Mouse (Mus musculus) liver, adult 2 months (tissue): ENCODE results near the gene Scn1a. TPM values are rescaled to one million over a fixed set of nuclear protein-coding genes. Genes with fewer than 3 reads are reported as not detected.

Experiments used
- DNase-seq: peaks from one replicate; pipeline ENCODE4 v3.0.0-alpha.2; 2011; ENCODE audit warnings: low read depth, low spot score; ENCODE audit errors: extremely low read depth
- H3K27ac ChIP-seq: fragments of 200-500 bp; replicated peaks from 2 replicates; pipeline ENCODE4 v1.5.1; 2012; ENCODE audit warnings: low read depth, mild to moderate bottlenecking, control low read depth, inconsistent platforms, low read length; ENCODE audit not compliant: insufficient read depth
- H3K27me3 ChIP-seq: fragments of 200-500 bp; 2 replicates; pipeline ENCODE4 v1.6.1; 2012; ENCODE audit warnings: mild to moderate bottlenecking, moderate library complexity, low read length, inconsistent platforms; ENCODE audit not compliant: control insufficient read depth, insufficient read depth
- H3K36me3 ChIP-seq: fragments of 200-500 bp; 2 replicates; pipeline ENCODE4 v1.6.1; 2012; ENCODE audit warnings: low read length, inconsistent platforms; ENCODE audit not compliant: control insufficient read depth, insufficient read depth
- H3K4me1 ChIP-seq: fragments of 200-500 bp; 2 replicates; pipeline ENCODE4 v1.6.1; 2011; ENCODE audit warnings: low read length; ENCODE audit not compliant: control insufficient read depth, insufficient read depth
- H3K4me3 ChIP-seq: fragments of 200-500 bp; 2 replicates; pipeline ENCODE4 v1.5.1; 2011; ENCODE audit warnings: low read depth, mild to moderate bottlenecking, control low read depth, low read length, moderate library complexity; ENCODE audit not compliant: insufficient read depth
- H3K79me2 ChIP-seq: fragments of 200-500 bp; 2 replicates; pipeline ENCODE4 v1.6.1; 2012; ENCODE audit warnings: inconsistent platforms, mild to moderate bottlenecking, low read length, moderate library complexity; ENCODE audit not compliant: control insufficient read depth, insufficient read depth
- H3K9ac ChIP-seq: fragments of 200-500 bp; 2 replicates; pipeline ENCODE4 v1.6.1; 2012; ENCODE audit warnings: low read depth, mild to moderate bottlenecking, control low read depth, inconsistent platforms, low read length
- CTCF ChIP-seq: fragments of 200-500 bp; IDR thresholded peaks from 2 replicates; pipeline ENCODE4 v1.5.1; 2011; ENCODE audit warnings: low read depth, low read length, control low read depth
- POLR2A ChIP-seq: fragments of 200-500 bp; IDR thresholded peaks from 2 replicates; pipeline ENCODE4 v1.6.1; 2011; ENCODE audit warnings: low read length, control low read depth; ENCODE audit not compliant: insufficient read depth; ENCODE audit errors: extremely low read depth
- WGBS: fragments of 180-500 bp; shearing (Covaris S2); methylation state at CpG from one replicate; pipeline ENCODE4 v1.1.7; 2018; 5-methylcytosine and 5-hydroxymethylcytosine counted together
- polyA plus RNA-seq: library from polyadenylated mRNA; depleted of rRNA; stranded (reverse); fragments of >200 nt; gene quantifications from 2 replicates; pipeline ENCODE4 v1.2.3, GENCODE M21; 2012
- total RNA-seq: library from RNA; depleted of rRNA; stranded (reverse); fragments of >200 nt; gene quantifications from 2 replicates; pipeline ENCODE4 v1.2.3, GENCODE M21; 2014

Gene Scn1a
- total and polyA plus RNA-seq, 2 experiments: not detected

DNA sequence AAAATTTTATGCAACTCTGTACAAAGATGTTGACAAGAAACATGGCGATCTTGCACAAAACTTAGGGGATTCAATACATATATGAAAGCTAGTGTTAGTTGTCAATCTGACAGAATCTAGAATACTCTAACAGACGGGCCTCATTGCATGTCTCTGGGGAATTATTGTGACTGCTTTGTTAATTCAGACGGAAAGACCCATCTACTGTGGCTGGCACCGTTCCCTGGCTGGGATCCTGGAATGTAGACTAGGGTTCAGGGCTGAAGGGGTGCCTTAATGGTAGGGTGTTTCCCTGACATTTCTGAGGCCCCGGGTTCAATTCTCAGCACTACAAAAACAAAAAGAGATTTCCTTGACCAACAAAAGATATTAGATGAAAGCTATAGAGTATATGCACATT, 103.2 kb downstream of the Scn1a start:
- no peak overlapping the region for H3K4me3 ChIP-seq
- WGBS: 75% methylated on average over 5 of the region's 5 CpGs
- no peak for DNase-seq
- no peak overlapping the region for H3K27ac ChIP-seq
- no peaks in the 10 kb centered on the region for H3K79me2 ChIP-seq
- no peaks in the 10 kb centered on the region for H3K27me3 ChIP-seq
- H3K4me1 ChIP-seq: no peaks in the 10 kb centered on the region
- TF ChIP-seq CTCF: no peak
- no peak for TF ChIP-seq POLR2A
- H3K36me3 ChIP-seq: no peaks in the 10 kb centered on the region
- no peak overlapping the region for H3K9ac ChIP-seq

DNA sequence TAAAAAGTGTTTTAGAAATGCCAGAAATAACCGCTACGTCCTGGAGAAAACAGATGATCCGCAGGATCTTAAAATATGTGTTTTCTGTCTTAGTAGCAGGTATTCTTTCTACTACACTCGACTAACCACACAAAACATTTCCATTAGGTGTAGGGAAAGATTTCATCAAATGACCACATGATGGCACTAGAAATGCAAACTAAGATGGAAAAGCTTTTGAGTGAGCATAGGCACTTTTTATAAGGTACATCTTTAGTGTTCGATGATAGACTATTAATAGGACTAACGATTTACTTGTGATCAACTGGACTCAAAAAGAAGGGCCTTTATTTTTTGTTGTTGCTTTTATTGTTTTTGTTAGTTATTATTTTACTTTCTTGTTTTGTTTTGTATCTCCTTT, 104.2 kb downstream of the Scn1a start:
- H3K27me3 ChIP-seq: no peaks in the 10 kb centered on the region
- no peaks in the 10 kb centered on the region for H3K36me3 ChIP-seq
- H3K4me3 ChIP-seq: no peak overlapping the region
- no peak for TF ChIP-seq POLR2A
- H3K79me2 ChIP-seq: no peaks in the 10 kb centered on the region
- 70% methylated on average over 6 of the region's 6 CpGs for WGBS
- no peak overlapping the region for H3K27ac ChIP-seq
- no peak for DNase-seq
- no peak overlapping the region for H3K9ac ChIP-seq
- H3K4me1 ChIP-seq: no peaks in the 10 kb centered on the region

DNA sequence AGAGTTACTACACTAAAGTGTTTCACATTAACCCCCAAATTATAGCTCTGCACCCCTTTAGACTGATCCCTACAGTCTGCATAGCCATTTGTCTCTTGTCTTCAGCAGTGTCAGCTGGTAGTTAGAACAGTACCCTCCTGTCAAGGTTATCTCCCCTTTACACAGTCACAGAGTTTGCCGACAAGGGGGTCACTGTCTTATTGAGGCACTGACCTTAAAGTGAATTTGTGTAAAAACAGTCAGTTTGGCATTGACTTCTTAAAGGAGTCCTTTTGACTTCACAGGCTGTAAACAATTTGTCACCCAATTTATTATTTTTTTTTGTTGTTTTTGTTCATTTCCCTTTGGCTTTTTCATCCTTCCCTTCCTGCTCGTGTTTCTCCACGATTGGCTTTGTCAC, 168.1 kb downstream of the Scn1a start:
- WGBS: 76% methylated on average over 3 of the region's 3 CpGs
- DNase-seq: no peak
- H3K79me2 ChIP-seq: no peaks in the 10 kb centered on the region
- H3K4me3 ChIP-seq: no peak overlapping the region
- no peak overlapping the region for H3K27ac ChIP-seq
- H3K27me3 ChIP-seq: no peaks in the 10 kb centered on the region; the same call in 1 of the 2 replicates
- TF ChIP-seq POLR2A (no peak), CTCF (no peak)
- no peaks in the 10 kb centered on the region for H3K36me3 ChIP-seq
- H3K4me1 ChIP-seq: no peaks in the 10 kb centered on the region
- H3K9ac ChIP-seq: no peak overlapping the region

DNA sequence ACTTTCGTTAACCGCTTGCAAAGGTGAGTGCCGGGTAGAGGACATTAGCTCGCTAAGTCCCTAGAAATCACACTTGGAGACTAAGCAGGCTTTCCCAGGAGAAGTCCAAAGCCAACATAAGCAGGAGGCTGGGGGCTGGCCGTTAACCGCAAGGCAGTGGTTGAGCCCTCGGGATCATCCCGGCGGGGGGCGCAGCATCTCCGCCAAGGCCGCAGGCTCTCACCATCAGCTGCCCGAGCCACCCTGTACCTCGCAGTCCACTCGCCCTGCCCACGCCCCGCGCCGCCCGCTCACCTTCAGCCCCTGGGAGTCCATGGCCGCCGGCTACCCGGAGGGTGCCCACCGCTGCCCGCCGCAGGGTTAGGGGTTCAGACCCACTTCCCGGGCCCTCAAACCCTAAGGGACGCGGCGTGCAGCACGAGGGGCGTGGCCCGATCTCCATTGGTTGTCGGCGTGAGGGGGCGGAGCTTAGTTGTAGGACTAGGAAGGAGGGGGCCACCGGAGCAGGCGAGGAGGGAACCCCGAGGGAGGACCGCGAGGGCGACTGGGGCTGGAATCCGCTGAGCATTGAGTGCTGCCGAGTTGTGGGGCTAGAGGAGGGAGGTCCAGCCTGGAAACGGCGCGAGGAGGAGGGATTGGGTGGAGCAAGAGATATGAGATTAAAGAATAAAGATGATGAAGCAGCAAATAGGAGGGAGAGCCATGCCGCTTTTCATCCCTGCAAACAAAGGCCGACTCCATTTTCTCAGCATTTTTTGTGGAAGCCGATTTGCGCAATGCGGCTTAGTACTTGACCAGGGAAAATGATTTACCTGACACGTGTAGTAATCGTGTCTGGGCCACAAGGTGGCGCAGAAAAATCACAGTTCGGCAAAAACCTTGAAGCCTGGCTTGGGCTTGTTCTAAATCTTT, 184.2 kb downstream of the Scn1a start, which contains the start of gene Ttc21b:
Ttc21b (minus strand) TSS at position 398 of the 912 bp plus-strand sequence.
- under 1% methylated on average over 56 of the region's 56 CpGs for WGBS
- Histone ChIP-seq H3K4me1 (peaks cover 2% of the 10 kb centered on the region; the same call in 1 of the 2 replicates), H3K36me3 (no peaks in the 10 kb centered on the region; the same call in 1 of the 2 replicates), H3K4me3 (peak within 1 kb of the TSS; percentile 75), H3K9ac (peak within 1 kb of the TSS; percentile 67), H3K27ac (no peak within 1 kb of the TSS), H3K79me2 (no peaks in the 10 kb centered on the region), H3K27me3 (0 out of 2 replicates have a peak, but pooled peaks cover 2% of the 10 kb centered on the region)
- peak; percentile 84 for DNase-seq
- TF ChIP-seq POLR2A (0 out of 2 replicates have a peak, but pooled peaks have one; percentile 5), CTCF (peak; percentile 48; the same call in 1 of the 2 replicates)

DNA sequence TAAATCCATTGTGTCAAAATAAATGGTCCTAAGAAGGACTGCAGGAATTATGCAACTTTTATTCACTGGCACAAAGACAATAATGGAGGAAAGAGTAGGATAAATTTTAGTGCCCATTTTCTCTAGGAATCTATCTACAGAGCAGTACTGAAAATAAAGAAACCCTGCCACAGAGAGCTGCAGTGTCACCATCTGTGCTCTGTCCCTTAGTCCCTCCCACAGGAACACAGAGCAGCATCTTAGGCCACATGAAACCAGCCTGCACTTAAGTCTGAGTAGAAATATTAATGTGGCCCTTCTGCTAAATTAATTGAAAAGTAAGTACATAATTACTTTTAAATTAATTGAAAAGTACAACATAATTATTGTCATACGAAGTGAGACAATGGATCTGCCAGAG, 196.6 kb downstream of the Scn1a start:
- Histone ChIP-seq H3K36me3 (peaks cover 11% of the 10 kb centered on the region; the same call in 1 of the 2 replicates), H3K4me3 (no peak overlapping the region), H3K9ac (no peak overlapping the region), H3K27me3 (no peaks in the 10 kb centered on the region), H3K4me1 (no peaks in the 10 kb centered on the region), H3K27ac (no peak overlapping the region), H3K79me2 (no peaks in the 10 kb centered on the region)
- TF ChIP-seq CTCF: no peak
- TF ChIP-seq POLR2A: no peak
- 98% methylated on average over 1 of the region's 1 CpGs for WGBS
- DNase-seq: no peak

DNA sequence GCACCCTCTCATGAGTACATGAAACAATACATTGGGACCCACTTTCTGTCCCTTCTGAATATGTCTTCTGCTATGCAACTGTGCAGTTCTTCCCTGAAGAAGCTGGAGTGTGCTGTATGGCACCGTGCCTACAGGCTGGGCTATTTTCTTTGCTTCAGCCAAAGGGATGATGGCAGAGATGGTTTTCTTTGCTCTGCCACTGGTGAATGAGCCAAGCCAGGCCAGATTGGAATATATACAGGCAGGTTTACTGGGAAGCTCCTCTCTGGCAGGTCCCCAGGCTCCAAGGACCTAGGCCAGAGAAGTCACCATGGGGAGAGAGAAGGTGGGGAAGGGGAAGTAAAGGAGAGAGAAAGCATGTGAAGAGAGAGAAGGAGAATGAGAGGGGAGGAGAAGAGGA, 200.3 kb downstream of the Scn1a start:
- no peaks in the 10 kb centered on the region for H3K79me2 ChIP-seq
- H3K27me3 ChIP-seq: no peaks in the 10 kb centered on the region
- WGBS: 97% methylated on average over 1 of the region's 1 CpGs
- no peaks in the 10 kb centered on the region for H3K4me1 ChIP-seq
- H3K9ac ChIP-seq: no peak overlapping the region
- TF ChIP-seq CTCF (no peak), POLR2A (no peak)
- H3K36me3 ChIP-seq: peaks cover 8% of the 10 kb centered on the region; the same call in 1 of the 2 replicates
- H3K4me3 ChIP-seq: no peak overlapping the region
- DNase-seq: no peak
- no peak overlapping the region for H3K27ac ChIP-seq
